Mouse (Mus musculus): ENCODE measurements at regions not wholly inside any gene's neighbourhood (a gene's known extent, or its start where the extent isn't known, plus 50 kb on each side); places are given as distances from the start of the nearest gene placed in this dataset.

- Histone ChIP-seq H3K27ac (replicated peaks; ENCODE audit: low read depth, low read length) (no peak overlapping the region), H3K4me3 (replicated peaks; ENCODE audit: low read length) (no peak overlapping the region)
- no peak for DNase-seq (ENCODE audit: low spot score)
Measured at GRCm38 (mm10) chr6:81697284-81697683, 226.2 kb upstream of the Gcfc2 start.

GRCm38 (mm10) chr6:81698173-81698572 is 225.3 kb upstream of the Gcfc2 start:
- TF ChIP-seq POLR2A (IDR thresholded peaks at IDR 0.05; ENCODE audit: borderline replicate concordance, extremely low read depth, insufficient read depth, insufficient read length), result no peak
- DNase-seq (ENCODE audit: low spot score) (no peak), ATAC-seq (ENCODE audit: low FRiP score, low read depth) (no peak)
- Histone ChIP-seq H3K9ac (ENCODE audit: low read depth, low read length, severe bottlenecking) (no peak overlapping the region), H3K27me3 (ENCODE audit: control insufficient read depth, insufficient read depth, low read length) (no peaks in the 10 kb centered on the region), H3K27ac (replicated peaks; ENCODE audit: low read depth, low read length) (no peak overlapping the region), H3K36me3 (ENCODE audit: control insufficient read depth, insufficient read depth, low read length) (no peaks in the 10 kb centered on the region), H3K4me1 (ENCODE audit: control insufficient read depth, insufficient read depth, low read length) (no peaks in the 10 kb centered on the region), H3K9me3 (ENCODE audit: control insufficient read depth, low read length) (no peaks in the 10 kb centered on the region), H3K4me3 (replicated peaks; ENCODE audit: low read length) (no peak overlapping the region), H3K4me2 (replicated peaks; ENCODE audit: low read depth, low read length, severe bottlenecking) (no peak overlapping the region)
- 80% methylated on average over 3 of the region's 3 CpGs for WGBS

More at GRCm38 (mm10) chr6:81697284-81697683, 226.2 kb upstream of the Gcfc2 start:
- H3K9me3 ChIP-seq (ENCODE audit: control insufficient read depth, low read length), result no peaks in the 10 kb centered on the region
- H3K27me3 ChIP-seq (ENCODE audit: control insufficient read depth, insufficient read depth, low read length), result no peaks in the 10 kb centered on the region
- no peaks in the 10 kb centered on the region for H3K36me3 ChIP-seq (ENCODE audit: control insufficient read depth, insufficient read depth, low read length)
- no peak for TF ChIP-seq POLR2A (IDR thresholded peaks at IDR 0.05; ENCODE audit: borderline replicate concordance, extremely low read depth, insufficient read depth, insufficient read length)
- WGBS, result 89% methylated on average over 7 of the region's 7 CpGs
- H3K4me1 ChIP-seq (ENCODE audit: control insufficient read depth, insufficient read depth, low read length), result no peaks in the 10 kb centered on the region
- ATAC-seq (ENCODE audit: low FRiP score, low read depth), result no peak
- no peak overlapping the region for H3K4me2 ChIP-seq (replicated peaks; ENCODE audit: low read depth, low read length, severe bottlenecking)
- H3K9ac ChIP-seq (ENCODE audit: low read depth, low read length, severe bottlenecking), result no peak overlapping the region

GRCm38 (mm10) chr6:81714867-81715266 is 208.6 kb upstream of the Gcfc2 start:
- Histone ChIP-seq H3K36me3 (ENCODE audit: control insufficient read depth, insufficient read depth, low read length) (no peaks in the 10 kb centered on the region), H3K9ac (ENCODE audit: low read depth, low read length, severe bottlenecking) (no peak overlapping the region), H3K27ac (replicated peaks; ENCODE audit: low read depth, low read length) (no peak overlapping the region), H3K27me3 (ENCODE audit: control insufficient read depth, insufficient read depth, low read length) (no peaks in the 10 kb centered on the region), H3K4me3 (replicated peaks; ENCODE audit: low read length) (no peak overlapping the region), H3K4me2 (replicated peaks; ENCODE audit: low read depth, low read length, severe bottlenecking) (no peak overlapping the region), H3K4me1 (ENCODE audit: control insufficient read depth, insufficient read depth, low read length) (no peaks in the 10 kb centered on the region), H3K9me3 (ENCODE audit: control insufficient read depth, low read length) (no peaks in the 10 kb centered on the region)
- ATAC-seq (ENCODE audit: low FRiP score, low read depth), result no peak
- 64% methylated on average over 3 of the region's 3 CpGs for WGBS
- no peak for TF ChIP-seq POLR2A (IDR thresholded peaks at IDR 0.05; ENCODE audit: borderline replicate concordance, extremely low read depth, insufficient read depth, insufficient read length)
- DNase-seq (ENCODE audit: low spot score), result no peak

- Histone ChIP-seq H3K27me3 (ENCODE audit: control insufficient read depth, insufficient read depth, low read length) (no peaks in the 10 kb centered on the region), H3K4me3 (replicated peaks; ENCODE audit: low read length) (no peak overlapping the region), H3K36me3 (ENCODE audit: control insufficient read depth, insufficient read depth, low read length) (no peaks in the 10 kb centered on the region), H3K4me1 (ENCODE audit: control insufficient read depth, insufficient read depth, low read length) (no peaks in the 10 kb centered on the region), H3K27ac (replicated peaks; ENCODE audit: low read depth, low read length) (no peak overlapping the region), H3K9ac (ENCODE audit: low read depth, low read length, severe bottlenecking) (no peak overlapping the region), H3K4me2 (replicated peaks; ENCODE audit: low read depth, low read length, severe bottlenecking) (no peak overlapping the region), H3K9me3 (ENCODE audit: control insufficient read depth, low read length) (no peaks in the 10 kb centered on the region)
- WGBS, result 75% methylated on average over 5 of the region's 5 CpGs
- DNase-seq (ENCODE audit: low spot score) (no peak), ATAC-seq (ENCODE audit: low FRiP score, low read depth) (no peak)
- TF ChIP-seq POLR2A (IDR thresholded peaks at IDR 0.05; ENCODE audit: borderline replicate concordance, extremely low read depth, insufficient read depth, insufficient read length), result no peak
Measured at GRCm38 (mm10) chr6:81716371-81716770, 207.1 kb upstream of the Gcfc2 start.

- no peak for TF ChIP-seq POLR2A (IDR thresholded peaks at IDR 0.05; ENCODE audit: borderline replicate concordance, extremely low read depth, insufficient read depth, insufficient read length)
- 79% methylated on average over 4 of the region's 4 CpGs for WGBS
- Histone ChIP-seq H3K9me3 (ENCODE audit: control insufficient read depth, low read length) (no peaks in the 10 kb centered on the region), H3K36me3 (ENCODE audit: control insufficient read depth, insufficient read depth, low read length) (no peaks in the 10 kb centered on the region), H3K27me3 (ENCODE audit: control insufficient read depth, insufficient read depth, low read length) (no peaks in the 10 kb centered on the region), H3K4me3 (replicated peaks; ENCODE audit: low read length) (no peak overlapping the region), H3K4me2 (replicated peaks; ENCODE audit: low read depth, low read length, severe bottlenecking) (no peak overlapping the region), H3K9ac (ENCODE audit: low read depth, low read length, severe bottlenecking) (no peak overlapping the region), H3K4me1 (ENCODE audit: control insufficient read depth, insufficient read depth, low read length) (no peaks in the 10 kb centered on the region), H3K27ac (replicated peaks; ENCODE audit: low read depth, low read length) (no peak overlapping the region)
- DNase-seq (ENCODE audit: low spot score) (no peak), ATAC-seq (ENCODE audit: low FRiP score, low read depth) (no peak)
Measured at GRCm38 (mm10) chr6:81724601-81725545, 198.6 kb upstream of the Gcfc2 start.
